Mouse (Mus musculus) liver, embryonic 11.5 days (tissue): ENCODE results near the gene Huwe1. TPM values are rescaled to one million over a fixed set of nuclear protein-coding genes. Genes with fewer than 3 reads are reported as not detected.

Experiments
- ATAC-seq: fragments of 200-750 bp; cut with Nextera tagmentation; replicated peaks from 2 replicates; pipeline ENCODE4 v1.8.0; 2017; ENCODE audit warnings: moderate number of reproducible peaks, mild to moderate bottlenecking, moderate TSS enrichment, moderate library complexity; ENCODE audit not compliant: low FRiP score
- DNase-seq: peaks from one replicate; pipeline ENCODE4 v3.0.0-alpha.2; 2017; ENCODE audit warnings: low spot score
- H3K27ac ChIP-seq: fragments of 300-500 bp; sonication (generic); 2 replicates; pipeline ENCODE4 v1.5.1; 2014; ENCODE audit warnings: mild to moderate bottlenecking, low read depth, low read length, control low read depth
- H3K27me3 ChIP-seq: fragments of 300-500 bp; sonication (generic); replicated peaks from 2 replicates; pipeline ENCODE4 v1.6.1; 2014; ENCODE audit warnings: low read length, mixed read lengths; ENCODE audit not compliant: control insufficient read depth, insufficient read depth
- H3K36me3 ChIP-seq: fragments of 300-500 bp; sonication (generic); 2 replicates; pipeline ENCODE4 v1.6.1; 2014; ENCODE audit warnings: mild to moderate bottlenecking, low read length, moderate library complexity, mixed read lengths; ENCODE audit not compliant: control insufficient read depth, insufficient read depth
- H3K4me1 ChIP-seq: fragments of 300-500 bp; sonication (generic); replicated peaks from 2 replicates; pipeline ENCODE4 v1.6.1; 2014; ENCODE audit warnings: low read length, mixed read lengths; ENCODE audit not compliant: control insufficient read depth, insufficient read depth
- H3K4me2 ChIP-seq: fragments of 300-500 bp; sonication (generic); 2 replicates; pipeline ENCODE4 v1.6.1; 2014; ENCODE audit warnings: mild to moderate bottlenecking, control low read depth, moderate library complexity
- H3K4me3 ChIP-seq: fragments of 300-500 bp; sonication (generic); 2 replicates; pipeline ENCODE4 v1.5.1; 2014; ENCODE audit warnings: low read depth, low read length, control low read depth
- H3K9ac ChIP-seq: fragments of 300-500 bp; sonication (generic); 2 replicates; pipeline ENCODE4 v1.6.1; 2014; ENCODE audit warnings: low read depth, low read length, control low read depth
- H3K9me3 ChIP-seq: fragments of 300-500 bp; sonication (generic); 2 replicates; pipeline ENCODE4 v1.6.1; 2016; ENCODE audit warnings: low read length, inconsistent platforms, mixed read lengths; ENCODE audit not compliant: control insufficient read depth
- WGBS: fragments of 180-500 bp; shearing (Covaris S2); extraction: QIAGEN DNeasy Blood & Tissue Kit; methylation state at CpG from one replicate; pipeline ENCODE4 v1.1.7; 2014; 5-methylcytosine and 5-hydroxymethylcytosine counted together
- microRNA counts: library from miRNA; unstranded; fragments of <30 nt; microRNA quantifications from one replicate; lab custom pipeline; 2015
- microRNA-seq: library from miRNA; unstranded; fragments of <30 nt; microRNA quantifications from one replicate; pipeline ENCODE4, GENCODE M21; 2017; ENCODE audit warnings: borderline number of aligned reads
- polyA plus RNA-seq: library from polyadenylated mRNA; unstranded; fragments of >200 nt; fragmentation: Nextera tagmentation; extraction: Ambion mirVana; gene quantifications from 2 replicates; pipeline ENCODE4 v1.2.1, GENCODE M21; 2014

The Huwe1 gene
- polyA plus RNA-seq, 1 experiment from 2014 or later, result 41.2 TPM

GRCm38 (mm10) chrX:151912267-151912666 lies 111.7 kb downstream of the Huwe1 start:
- Histone ChIP-seq H3K9ac (no peak overlapping the region), H3K27me3 (peaks cover 15% of the 10 kb centered on the region; the same call in 1 of the 2 replicates), H3K4me2 (no peak overlapping the region), H3K4me3 (no peak overlapping the region), H3K36me3 (peaks cover 21% of the 10 kb centered on the region), H3K27ac (no peak overlapping the region), H3K4me1 (no peaks in the 10 kb centered on the region), H3K9me3 (no peaks in the 10 kb centered on the region)
- ATAC-seq (no peak), DNase-seq (no peak)
- WGBS, result 71% methylated on average over 4 of the region's 4 CpGs

- no peak for ATAC-seq
- peaks cover 21% of the 10 kb centered on the region for H3K36me3 ChIP-seq
These were observed 128.8 kb downstream of the Huwe1 start for GRCm38 (mm10) chrX:151929390-151929789.

DNA sequence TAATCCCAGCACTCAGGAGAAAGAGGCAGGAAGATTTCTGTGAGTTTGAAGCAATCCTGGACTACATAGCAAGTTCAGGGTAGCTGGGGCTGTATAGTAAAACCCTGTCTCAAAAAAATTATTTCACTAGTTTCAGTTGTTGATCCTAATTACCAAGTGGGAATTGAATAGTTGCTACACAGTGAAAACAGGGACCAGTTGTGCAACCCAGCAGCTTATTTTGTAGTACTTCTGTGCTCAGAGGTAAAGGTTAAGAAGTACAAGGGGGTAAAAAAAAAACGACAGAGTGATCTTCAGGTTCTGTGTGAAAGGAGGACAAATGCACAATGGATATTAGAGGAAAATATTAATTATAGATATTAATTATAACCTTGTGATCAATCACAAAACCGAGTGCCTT lies 138.2 kb downstream of the Huwe1 start:
- H3K27me3 ChIP-seq, result peaks cover 3% of the 10 kb centered on the region
- no peaks in the 10 kb centered on the region for H3K4me1 ChIP-seq
- H3K27ac ChIP-seq, result no peak overlapping the region
- DNase-seq (no peak), ATAC-seq (no peak)
- H3K4me3 ChIP-seq, result no peak overlapping the region
- H3K4me2 ChIP-seq, result no peak overlapping the region
- 43% methylated on average over 2 of the region's 2 CpGs for WGBS
- no peak overlapping the region for H3K9ac ChIP-seq
- H3K9me3 ChIP-seq, result no peaks in the 10 kb centered on the region
- H3K36me3 ChIP-seq, result no peaks in the 10 kb centered on the region

More at GRCm38 (mm10) chrX:151929390-151929789, 128.8 kb downstream of the Huwe1 start:
- H3K4me3 ChIP-seq, result no peak overlapping the region
- no peak overlapping the region for H3K4me2 ChIP-seq
- H3K9ac ChIP-seq, result no peak overlapping the region
- peaks cover 4% of the 10 kb centered on the region for H3K27me3 ChIP-seq
- no peak for DNase-seq
- H3K27ac ChIP-seq, result no peak overlapping the region
- no peaks in the 10 kb centered on the region for H3K9me3 ChIP-seq
- no peaks in the 10 kb centered on the region for H3K4me1 ChIP-seq
- 87% methylated on average over 6 of the region's 6 CpGs for WGBS

- 59% methylated on average over 1 of the region's 1 CpGs for WGBS
- no peak for DNase-seq
- Histone ChIP-seq H3K4me1 (no peaks in the 10 kb centered on the region), H3K27me3 (no peaks in the 10 kb centered on the region; the same call in 1 of the 2 replicates), H3K9ac (no peak overlapping the region), H3K27ac (no peak overlapping the region), H3K4me2 (no peak overlapping the region), H3K36me3 (no peaks in the 10 kb centered on the region), H3K9me3 (no peaks in the 10 kb centered on the region), H3K4me3 (no peak overlapping the region)
- ATAC-seq, result no peak
These were observed 146.4 kb downstream of the Huwe1 start for GRCm38 (mm10) chrX:151946986-151947385.

GRCm38 (mm10) chrX:151947781-151948180 lies 147.2 kb downstream of the Huwe1 start:
- H3K4me1 ChIP-seq, result no peaks in the 10 kb centered on the region
- no peak overlapping the region for H3K4me3 ChIP-seq
- H3K27ac ChIP-seq, result no peak overlapping the region
- H3K4me2 ChIP-seq, result no peak overlapping the region
- DNase-seq, result no peak
- H3K9ac ChIP-seq, result no peak overlapping the region
- no peak for ATAC-seq
- 62% methylated on average over 3 of the region's 3 CpGs for WGBS
- no peaks in the 10 kb centered on the region for H3K36me3 ChIP-seq
- H3K9me3 ChIP-seq, result no peaks in the 10 kb centered on the region
- no peaks in the 10 kb centered on the region; the same call in 1 of the 2 replicates for H3K27me3 ChIP-seq

DNA sequence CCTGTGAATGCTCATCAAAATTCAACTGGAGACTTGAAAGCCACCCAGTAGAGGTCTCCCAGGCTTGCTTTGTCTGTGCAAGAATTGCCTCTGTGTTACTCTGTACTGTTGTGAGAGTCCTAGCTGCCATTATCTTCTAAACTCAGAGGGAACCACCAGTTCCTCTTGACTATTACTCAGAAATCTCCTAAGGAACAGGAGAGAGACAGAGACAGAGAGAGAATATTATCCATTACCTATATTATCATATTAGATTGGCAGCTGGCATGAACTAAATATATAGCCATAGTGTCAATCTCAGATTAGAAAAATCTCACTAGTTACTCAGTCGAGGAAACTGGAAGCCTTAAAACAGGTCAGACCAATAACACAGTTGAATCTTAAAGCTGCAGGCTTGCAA lies 149.6 kb downstream of the Huwe1 start:
- no peak for ATAC-seq

DNA sequence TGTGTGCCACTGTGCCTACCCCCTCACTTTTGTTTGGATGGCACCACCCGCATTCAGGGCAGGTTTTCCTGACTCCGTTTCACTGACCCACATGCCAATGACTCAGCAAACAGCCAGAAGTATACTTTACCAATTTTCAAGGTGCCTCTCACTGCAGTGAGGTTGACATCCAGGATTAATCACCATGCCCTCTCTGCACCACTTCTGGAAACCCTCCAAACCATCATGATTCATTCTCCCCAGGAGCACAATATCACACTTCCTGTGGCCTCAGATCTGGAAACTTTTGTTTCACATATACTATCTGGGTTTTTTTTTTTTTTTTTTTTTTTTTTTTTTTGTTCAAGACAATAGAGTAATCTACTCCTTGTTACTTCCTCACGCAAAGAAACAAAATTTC lies 150.6 kb downstream of the Huwe1 start:
- Histone ChIP-seq H3K9ac (no peak overlapping the region), H3K4me3 (no peak overlapping the region), H3K9me3 (no peaks in the 10 kb centered on the region), H3K27ac (no peak overlapping the region), H3K27me3 (no peaks in the 10 kb centered on the region; the same call in 1 of the 2 replicates), H3K4me2 (no peak overlapping the region), H3K4me1 (no peaks in the 10 kb centered on the region), H3K36me3 (no peaks in the 10 kb centered on the region)
- WGBS, result 73% methylated on average over 3 of the region's 3 CpGs
- ATAC-seq, result no peak
- DNase-seq, result no peak

More for the DNA sequence above, 149.6 kb downstream of the Huwe1 start:
- Histone ChIP-seq H3K4me2 (no peak overlapping the region), H3K4me1 (no peaks in the 10 kb centered on the region), H3K27ac (no peak overlapping the region), H3K9me3 (no peaks in the 10 kb centered on the region), H3K36me3 (no peaks in the 10 kb centered on the region), H3K4me3 (no peak overlapping the region), H3K27me3 (no peaks in the 10 kb centered on the region; the same call in 1 of the 2 replicates), H3K9ac (no peak overlapping the region)
- WGBS, result 57% methylated on average over 1 of the region's 1 CpGs
- no peak for DNase-seq

MicroRNAs encoded within 50 kb of the gene (microRNA counts, 519-probe panel; counts per million panel counts)
- microRNA mmu-miR-98 (lab: Ali Mortazavi, UCI), result 4,098 counts per million, percentile 23 among the panel's probes with 10 or more counts

Small RNA genes lying within 50 kb of the gene (microRNA-seq; reads per million reads assigned to microRNA genes)
- gene Mir3113 (1.1 reads per million), gene Mir98 (1,888 reads per million, percentile 79 among the genes with 10 or more reads in this experiment), gene Mirlet7f-2 (523 reads per million, percentile 66 among the genes with 10 or more reads in this experiment)

Other genes starting within 250 kb of the Huwe1 start
- gene Hsd17b10, start 201.0 kb downstream of the Huwe1 start, polyA plus RNA-seq, result 149 and 152 TPM in 2 replicates
- gene Ribc1, start 215.5 kb downstream of the Huwe1 start, polyA plus RNA-seq, result 4.5 and 5.0 TPM in 2 replicates
- 99.0 and 108 TPM in 2 replicates for gene Smc1a, start 215.6 kb downstream of the Huwe1 start, polyA plus RNA-seq